Mouse (Mus musculus) retina, embryonic 14.5 days (tissue): ENCODE results near the gene Agpat4.

ENCODE experiments used
- DNase-seq: peaks from one replicate; pipeline ENCODE4 v3.0.0-alpha.2; 2015; ENCODE audit warnings: low spot score

Gene Agpat4

DNA sequence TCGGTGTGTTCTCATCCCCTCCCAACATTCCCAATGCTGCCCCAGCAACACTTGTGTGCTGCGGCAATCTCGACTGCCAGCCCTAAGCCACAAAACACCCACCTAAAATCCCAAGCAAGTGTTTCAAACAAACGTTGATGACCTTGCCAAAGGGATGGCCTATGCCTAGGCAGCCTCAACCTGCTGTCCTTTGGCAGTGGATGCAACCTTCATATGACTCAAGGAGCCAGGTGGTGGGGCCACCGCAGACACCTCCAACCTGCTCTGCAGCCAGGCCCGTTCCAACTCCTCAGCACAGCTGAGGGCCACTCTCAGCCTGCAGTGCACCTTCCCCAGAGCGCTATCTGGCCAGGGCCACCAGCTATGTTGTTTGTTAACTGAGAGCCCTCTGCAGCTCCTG is 110.0 kb downstream of the Agpat4 start:
- no peak for DNase-seq

DNA sequence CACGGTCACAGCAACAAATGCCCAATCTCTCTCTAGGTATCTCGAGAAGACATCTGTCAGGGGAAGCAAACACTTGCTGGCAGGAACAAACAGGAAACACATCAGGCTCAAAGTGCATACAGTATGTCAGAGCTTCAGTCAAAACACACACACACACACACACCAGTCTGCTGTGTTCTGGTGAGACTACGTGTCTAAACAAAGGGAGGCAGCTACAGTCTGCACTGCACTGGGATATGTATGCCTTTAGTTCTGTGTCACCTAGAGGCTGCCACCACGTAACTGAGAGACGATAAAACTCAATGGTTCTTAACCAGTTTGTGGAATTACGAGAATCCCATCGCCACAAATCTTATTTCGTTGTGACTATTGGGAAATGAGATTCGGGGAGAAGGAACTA is 111.3 kb downstream of the Agpat4 start:
- DNase-seq, result no peak

DNA sequence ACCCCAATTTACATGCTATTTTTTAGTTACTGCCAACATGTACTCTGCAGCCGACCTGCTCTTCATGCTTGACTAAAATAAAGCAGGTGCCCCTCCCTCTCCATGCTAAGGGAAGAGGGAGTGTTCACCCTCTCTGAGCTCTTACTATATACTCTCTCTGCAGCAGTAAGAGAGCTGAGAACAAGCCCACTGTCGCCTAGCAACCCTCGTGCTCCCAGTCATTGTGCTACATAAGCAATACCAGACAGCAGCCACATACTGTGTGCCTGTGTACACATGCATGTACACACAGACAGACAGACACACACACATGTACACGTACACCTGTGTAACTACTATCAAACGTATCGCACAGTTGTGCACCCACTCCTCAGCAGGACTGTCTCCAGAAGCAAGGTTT is 111.7 kb downstream of the Agpat4 start:
- DNase-seq, result no peak

DNA sequence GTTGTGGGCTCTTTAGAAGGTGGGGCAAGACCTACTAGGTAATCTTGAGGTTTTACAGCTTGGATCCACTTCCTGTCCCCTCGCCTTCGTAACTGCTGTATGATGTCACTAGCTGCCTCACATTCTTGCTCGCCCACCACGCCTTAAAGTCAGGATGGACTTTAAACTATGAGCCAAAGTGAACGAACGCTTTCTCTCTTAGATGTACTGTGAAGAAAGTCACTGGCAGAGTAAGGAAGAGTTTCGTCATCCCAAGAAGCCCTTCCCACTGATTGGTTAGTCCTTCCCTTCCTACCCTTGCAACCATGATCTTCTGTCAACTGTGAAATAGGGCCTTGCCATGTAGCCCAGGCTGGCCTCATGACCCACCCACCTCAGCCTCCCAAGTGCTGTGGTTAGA is 112.6 kb downstream of the Agpat4 start:
- DNase-seq, result no peak

DNA sequence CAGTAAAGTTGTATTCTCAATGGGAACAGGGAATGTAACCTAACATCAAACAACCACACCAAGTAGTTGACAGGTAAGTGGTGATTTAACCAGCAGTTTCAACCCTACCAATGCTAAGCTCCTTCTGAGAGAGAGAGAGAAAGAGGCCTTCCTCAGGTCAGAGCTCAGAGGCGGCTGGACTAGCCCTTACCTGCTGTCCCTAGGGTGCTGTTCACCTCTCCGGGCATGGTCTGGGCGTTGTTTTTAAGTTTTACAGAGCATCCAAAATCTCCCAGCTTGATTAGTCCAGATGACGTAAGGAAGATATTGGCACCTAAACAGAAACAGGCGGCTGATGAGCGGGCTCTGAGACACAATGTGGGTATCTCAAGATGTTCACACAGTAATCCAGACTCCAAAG is 114.2 kb downstream of the Agpat4 start:
- DNase-seq, result no peak

DNA sequence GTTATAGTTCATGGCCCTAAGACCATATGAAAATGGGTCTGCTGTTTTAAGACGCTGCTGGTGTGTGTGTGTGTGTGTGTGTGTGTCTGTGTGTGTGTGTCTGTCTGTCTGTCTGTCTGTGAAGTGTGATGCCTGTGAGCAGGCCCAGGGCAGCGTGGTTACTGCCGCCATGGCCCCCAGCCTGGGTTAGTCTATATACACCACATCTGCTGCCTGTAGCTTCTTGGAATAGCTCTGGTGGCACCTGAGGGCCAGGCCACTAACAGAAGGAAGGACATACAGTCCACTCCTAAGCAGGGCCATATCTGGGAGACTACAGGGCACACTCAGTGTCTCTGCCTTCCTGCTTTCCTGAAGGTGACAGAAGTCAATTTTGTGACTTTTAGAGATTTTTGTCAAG is 122.2 kb downstream of the Agpat4 start:
- no peak for DNase-seq

DNA sequence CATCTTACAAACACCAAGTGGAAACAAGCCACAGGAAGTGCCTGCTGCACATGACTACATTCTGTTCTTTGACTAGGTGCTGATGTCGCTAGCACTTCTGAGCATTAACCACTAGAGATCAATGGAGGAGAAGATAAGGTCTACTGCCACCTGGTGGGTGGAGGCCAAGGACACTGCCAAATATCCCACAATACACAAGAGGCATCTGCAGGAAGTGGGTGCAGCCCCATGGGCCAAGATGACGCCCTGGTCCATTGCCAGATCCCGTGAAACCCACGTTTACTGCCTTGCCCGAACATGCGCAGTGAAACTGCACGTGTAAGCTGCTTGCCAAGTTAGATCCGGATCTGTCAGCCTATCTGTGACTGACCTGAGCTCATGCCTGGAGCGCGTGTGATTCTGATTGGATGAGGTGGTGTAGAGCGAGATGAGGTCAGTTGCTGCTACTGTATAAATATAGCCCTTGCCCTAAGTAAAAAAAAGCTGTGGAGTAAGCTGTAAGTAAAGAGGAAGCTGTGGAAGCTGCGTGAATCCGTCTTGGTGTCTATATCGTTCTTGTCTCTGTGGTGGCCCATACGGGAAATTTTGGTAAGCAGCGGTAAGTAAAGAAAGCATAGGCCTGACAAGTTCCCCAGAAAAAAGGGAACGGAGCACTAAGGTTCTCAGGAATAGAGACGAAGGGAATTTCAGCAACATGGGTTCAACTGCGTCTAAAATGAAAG is 131.4 kb downstream of the Agpat4 start:
- no peak for DNase-seq

DNA sequence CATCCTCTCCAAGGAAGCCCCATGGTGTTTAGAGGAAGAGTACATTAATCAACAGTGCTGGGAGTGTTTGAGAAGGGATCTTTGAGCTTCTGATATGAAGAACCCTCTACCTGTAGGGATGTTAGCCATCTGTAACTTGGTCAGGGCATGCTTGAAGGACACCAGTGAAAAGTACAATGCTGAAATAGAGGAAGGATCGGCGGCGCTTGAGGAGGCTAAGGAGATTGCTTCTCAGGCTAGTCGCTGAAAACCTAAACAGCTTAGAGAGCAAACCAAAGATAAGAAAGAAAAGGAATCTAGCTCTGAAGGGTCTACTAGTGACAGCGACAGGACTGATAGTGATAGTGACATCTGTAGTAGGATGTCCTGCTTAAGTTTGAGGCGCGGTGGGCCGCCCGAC is 132.1 kb downstream of the Agpat4 start:
- no peak for DNase-seq

DNA sequence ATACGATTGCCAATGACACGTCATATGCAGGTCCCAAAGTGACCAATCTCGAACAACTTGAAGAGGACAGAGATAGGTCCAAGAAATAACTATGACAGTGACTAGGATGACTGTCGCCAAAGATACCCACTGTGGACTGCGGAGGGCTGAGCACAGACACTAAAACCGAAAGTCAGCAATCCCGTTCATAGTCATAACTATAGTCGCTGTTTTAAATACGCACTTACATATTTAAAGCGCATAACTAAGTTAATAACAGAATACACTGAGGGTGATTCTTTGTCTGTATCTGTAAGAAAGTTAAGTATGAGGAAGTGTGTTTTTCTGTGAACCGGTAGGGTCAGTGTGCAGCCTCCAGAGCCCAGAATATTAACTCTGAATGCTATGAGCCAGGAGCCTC is 137.6 kb downstream of the Agpat4 start:
- DNase-seq, result no peak

DNA sequence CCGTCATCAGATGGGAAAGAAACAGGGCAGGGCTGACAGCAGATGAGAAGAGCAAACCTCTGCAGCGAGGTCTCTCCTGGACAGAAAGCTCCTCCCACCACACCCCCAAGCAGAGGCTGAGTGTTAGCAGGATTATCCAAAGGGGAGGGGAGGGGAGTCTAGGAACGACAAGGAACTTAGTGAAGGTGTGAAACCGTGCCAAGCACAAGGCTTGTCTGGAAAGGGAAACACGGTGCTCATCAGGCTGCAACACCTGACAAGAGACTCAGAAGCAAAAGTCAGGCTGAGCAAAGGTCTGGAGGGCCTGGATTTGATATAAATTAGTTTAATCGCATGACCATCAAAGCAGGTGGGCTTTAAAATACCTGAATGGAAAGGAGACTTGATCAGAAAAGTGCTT is 140.0 kb downstream of the Agpat4 start:
- no peak for DNase-seq

DNA sequence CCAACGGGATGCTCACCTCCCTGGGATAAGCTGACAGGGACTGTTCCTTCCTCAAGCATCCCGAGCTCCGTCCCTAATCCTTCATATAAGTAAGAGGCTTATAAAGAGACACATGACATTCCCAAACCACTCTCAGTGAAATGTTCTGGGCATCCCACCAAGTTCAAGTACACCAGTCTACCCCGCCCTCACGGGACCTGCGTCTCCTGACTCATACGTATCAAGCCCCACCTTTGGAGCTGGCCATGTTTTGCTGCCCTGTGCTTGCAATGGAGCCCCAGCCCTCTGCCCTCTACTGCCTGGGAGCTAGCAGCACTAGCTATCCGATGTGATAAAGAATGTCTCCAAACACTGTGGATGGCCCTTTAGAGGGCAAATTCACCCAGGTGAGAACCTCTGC is 141.5 kb downstream of the Agpat4 start:
- no peak for DNase-seq

DNA sequence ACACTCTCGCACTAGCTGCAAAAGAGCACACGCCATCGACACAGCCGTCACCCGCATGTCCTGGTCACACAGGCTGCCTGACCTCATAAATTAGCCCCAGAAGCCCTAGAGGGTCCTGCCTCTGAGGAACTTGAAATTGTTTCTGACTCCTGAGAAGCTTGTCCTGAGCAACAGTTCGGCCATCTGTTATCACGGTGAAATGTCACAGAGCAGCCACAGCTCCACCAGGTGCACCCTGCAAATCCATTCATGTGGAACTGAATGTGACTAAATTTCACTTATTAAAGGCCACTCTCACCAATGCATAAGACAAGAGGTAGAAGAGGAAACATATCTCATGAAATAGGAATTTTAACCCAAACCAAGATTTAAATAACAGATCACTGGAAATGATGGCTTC is 142.9 kb downstream of the Agpat4 start:
- DNase-seq, result no peak

DNA sequence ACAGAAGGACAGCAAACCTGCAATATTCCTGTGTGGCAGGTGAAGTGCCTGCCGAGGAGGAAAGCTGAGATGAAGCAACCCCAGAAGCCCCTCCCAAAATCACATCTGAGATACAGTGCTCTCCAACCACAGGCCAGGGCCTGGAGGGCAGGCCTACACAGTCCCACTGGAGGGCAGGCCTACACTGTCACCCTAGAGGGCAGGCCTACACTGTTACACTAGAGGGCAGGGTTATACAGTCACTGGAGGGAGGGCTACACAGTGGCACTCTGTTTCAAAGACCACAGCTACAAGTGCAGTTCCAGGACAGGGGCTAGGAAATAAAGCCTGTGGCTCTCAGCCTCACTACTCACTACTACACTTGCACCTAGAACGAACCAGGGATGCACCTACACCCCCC is 143.4 kb downstream of the Agpat4 start:
- DNase-seq, result peak; percentile 17

DNA sequence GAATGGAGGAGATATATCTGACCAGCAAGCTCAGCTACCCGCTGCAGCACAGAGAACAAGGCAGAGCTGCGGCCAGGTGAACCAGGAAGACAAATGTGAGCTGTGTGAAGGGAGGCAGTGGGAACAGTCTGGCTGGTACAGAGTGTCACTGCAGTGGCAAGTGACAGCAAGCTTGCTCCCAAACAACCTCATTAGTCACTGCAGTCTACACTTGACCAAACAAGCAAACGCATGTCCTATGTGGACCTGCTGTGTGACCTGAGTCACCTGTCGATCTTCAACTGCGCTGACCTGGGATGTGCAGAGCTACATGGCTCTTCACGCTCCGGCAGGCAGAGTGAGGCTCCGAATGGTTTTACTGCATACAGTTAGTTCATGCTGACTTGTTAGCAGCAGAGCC is 144.3 kb downstream of the Agpat4 start:
- DNase-seq, result no peak

DNA sequence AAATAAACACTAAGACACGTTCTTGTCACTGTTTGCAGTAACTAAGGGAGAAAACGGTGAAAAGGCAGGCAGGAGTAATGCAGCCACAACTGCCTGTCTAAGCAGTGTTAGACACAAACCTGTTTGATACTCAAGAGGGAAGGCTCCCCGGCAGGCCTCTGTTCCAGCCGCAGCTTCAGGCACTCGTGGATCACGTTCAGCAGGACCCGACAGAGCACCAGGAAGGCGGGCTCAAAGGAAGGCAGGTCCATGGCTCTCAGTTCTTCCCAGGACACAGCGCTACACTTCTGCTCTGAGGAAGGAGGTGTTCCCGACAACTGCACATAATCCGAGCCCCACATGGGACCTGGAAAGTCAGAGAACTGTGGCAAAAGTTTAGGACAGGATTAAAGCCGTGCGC is 145.3 kb downstream of the Agpat4 start:
- DNase-seq, result no peak

DNA sequence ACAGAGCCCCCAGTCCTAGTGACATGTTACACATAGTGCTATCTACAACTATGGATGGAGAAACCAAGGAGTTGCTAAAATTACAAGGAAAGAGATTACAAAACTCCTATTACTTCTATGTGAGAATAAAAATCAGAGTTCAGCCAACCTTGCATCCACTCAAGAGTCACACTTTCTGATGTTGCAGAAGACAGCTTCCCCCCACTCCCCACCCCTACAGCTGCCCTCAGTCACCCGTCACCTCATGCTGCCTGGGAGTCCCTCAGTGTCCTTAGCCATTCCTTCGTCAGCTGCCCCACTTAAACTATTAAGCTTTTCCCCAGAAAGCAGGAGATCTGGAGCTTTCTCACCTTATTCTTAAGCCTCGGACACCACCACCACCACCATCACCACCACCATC is 145.8 kb downstream of the Agpat4 start:
- no peak for DNase-seq

DNA sequence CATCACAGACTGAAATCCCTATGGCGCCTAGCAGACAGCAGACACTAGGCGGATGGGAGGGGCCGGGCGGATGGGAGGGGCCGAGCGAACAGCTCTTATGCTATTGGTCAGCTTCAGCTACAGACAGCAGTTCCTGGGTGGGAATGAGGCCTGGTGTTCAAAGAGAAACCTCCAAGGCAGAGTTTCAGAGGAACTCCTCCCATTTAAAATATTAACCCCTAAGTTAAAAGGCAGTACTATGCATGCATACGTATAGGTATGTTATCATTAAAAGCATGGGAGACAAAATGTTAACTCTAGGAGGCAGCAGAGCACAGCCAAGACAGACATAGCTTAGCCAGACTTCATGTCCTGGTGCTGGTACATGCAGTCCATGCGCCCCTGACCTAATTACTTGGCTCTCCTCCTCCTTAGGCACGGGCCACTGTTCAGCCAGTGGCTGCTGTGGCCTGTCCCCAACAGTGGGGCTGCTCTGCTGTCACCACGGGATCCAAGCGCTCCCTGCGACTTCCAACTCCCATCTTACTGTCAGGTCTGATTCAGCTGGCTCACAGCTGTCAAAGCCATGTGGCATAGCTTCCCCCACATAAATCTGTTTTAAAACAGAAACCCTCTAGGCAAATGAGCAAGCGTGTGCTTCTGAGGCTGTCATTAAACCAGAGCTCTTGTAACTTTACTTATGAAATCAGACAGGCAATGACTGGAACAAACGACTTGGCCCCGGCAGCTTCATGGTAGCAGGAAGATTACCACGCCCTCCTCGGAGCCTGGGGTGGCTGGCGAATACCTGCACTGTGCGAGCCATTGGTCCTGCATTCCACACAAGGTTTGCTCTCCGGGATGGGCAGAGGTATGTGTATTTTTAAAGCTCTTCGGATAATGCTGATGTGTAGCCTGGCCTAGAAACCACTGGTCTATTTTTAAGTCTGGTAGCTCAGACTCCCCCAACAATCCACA is 147.7 kb downstream of the Agpat4 start:
- DNase-seq, result peak; percentile 73

DNA sequence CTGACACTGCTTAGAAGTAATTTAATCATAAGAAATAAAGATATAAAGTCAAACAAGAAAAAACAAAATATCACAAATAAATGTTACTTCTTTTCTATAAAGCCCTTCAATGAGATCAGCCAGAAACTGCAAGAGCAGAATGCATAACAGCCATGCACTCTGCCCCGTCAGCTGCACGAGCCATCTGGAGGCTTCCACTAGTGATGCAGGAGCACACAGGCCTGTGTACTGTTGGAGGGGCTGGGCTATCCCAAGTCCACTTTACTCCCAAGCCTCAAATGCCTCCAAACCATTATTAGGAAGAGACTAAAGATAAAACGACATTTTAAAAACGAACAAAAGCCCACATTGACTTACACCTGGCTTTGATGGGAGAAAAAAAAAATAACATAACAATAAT is 149.6 kb downstream of the Agpat4 start:
- no peak for DNase-seq

DNA sequence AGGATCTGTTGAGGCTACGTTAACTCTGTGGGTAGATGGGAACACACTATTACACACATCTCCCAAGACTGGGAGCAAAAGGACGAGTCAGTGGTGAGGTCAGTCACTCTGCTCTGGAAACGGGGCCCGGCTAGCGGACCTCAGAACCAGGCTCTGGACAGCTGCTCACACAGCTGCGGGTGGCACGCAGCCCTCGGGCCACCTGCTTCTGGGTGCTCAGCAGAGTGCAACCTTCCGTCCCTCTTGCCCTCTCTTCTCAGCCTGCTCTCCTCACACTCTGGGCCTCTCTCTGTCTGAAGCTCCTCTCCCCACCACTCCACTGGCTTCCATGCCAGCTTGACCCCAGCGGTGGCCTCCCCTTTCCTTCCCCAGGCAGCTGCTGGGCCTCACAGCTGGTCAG is 150.0 kb downstream of the Agpat4 start:
- DNase-seq, result no peak
